Mouse (Mus musculus) adrenal gland, postnatal 14 days (tissue): ENCODE results near the gene Lipm. TPM values are rescaled to one million over a fixed set of nuclear protein-coding genes. Genes with fewer than 3 reads are reported as not detected.

ENCODE experiments used
- DNase-seq: peaks from one replicate; pipeline ENCODE4 v3.0.0; 2021; ENCODE audit warnings: mixed read lengths
- microRNA-seq, 2 experiments: library from miRNA; unstranded; fragments of <30 nt; microRNA quantifications; one replicate each; pipeline ENCODE4 v1.2.0; 2021
- total RNA-seq: library from RNA; stranded (reverse); gene quantifications from 2 replicates; pipeline ENCODE4 v1.2.3, GENCODE M21; 2021

Gene Lipm
- total RNA-seq, 1 experiment from 2014 or later = not detected

DNA sequence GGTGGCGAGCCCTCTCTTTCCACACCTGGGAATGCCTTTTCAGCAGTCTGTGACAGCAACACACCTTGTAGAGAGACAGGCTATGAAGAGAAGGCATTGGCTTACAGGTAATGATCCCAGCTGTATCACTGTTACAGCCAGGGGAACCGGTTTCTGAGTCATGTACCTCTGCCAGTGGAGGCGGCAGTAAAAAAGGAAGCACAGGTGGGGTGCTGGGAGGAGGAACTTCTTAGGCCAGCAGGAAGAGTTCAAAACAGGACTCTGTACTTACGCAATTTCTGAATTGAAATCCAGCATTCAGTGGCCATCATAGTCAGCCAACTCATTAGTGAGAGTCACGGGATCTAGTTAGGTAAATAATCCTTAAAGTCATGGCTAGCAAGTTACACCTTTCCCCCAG, 65.2 kb downstream of the Lipm start, which contains the start of gene Ankrd22:
Gene Ankrd22 (minus strand): TSS at position 163 of the 400 bp plus-strand sequence.
- no peak for DNase-seq

DNA sequence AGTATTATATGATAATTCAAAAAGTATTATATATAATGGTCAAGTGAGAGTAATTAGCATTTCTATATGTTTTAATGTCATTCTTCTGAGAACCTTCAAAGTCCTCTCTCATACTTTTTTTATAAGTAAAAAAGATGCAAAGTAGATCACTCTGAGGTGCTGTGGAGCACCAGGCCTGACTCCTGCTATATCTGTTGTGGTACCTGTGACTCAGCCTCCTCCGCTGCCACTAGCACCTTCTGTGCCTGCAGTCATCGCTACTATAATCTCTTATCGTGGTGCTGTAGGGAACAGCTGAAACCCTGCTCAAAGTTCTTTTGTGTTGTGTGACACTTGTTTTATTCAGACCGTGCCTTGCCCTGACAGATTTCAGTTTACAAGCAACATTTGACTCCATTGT, 65.7 kb downstream of the Lipm start:
- no peak for DNase-seq

DNA sequence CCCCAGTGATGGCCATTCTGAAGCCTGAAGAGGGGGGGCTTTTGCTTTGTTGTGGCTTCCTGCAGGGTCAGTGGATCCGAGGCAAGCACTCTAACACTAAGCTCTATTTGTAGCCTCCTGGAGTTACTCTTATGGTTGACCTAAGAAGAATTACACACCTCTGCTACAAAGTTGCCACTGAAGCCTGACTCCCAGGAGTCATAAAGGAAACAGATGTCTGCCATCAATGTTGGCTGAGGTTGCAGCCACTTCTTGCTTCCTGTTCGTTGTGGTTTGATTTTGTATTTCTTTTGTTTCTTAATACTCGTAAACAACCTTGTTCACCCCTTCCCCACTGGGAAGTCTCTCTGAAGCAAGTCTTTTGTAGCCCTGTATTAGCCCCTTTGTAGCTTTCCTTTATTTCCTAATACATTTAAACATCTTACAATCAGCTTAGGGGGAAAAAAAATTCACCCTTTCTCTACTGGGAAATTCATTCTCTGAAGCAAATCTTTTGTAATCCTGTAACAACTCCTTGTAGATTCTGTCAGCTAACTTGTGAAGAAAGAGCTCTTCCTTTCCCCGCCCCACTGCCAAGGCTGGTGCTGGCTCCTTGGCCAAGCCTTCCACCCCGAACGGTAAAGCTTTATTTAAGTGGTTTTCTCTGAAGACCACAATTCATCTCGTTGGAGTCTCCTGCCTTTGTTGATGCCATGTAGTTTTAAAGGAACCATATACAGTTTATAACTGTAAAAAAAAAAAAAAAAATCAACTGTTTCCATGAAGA, 67.3 kb downstream of the Lipm start:
- no peak for DNase-seq

DNA sequence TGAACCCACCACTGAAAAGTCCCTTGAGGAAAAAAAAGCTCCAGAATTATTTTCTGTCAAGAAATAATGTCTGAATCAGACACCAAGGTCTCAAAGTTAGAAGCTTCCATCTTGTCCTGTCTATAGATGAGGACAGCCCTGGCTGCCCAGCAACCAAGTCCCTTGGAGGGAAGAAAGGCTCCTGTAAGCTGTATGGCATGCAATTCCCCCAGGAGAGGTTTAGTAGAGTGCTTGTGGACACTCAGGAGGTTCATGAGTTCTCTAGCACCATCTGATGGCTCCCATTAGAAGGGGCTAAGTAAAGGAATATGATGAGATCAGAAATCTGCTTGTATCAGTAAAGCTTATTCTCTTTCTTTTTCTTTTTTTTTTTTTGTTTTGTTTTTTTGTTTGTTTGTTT, 68.4 kb downstream of the Lipm start:
- DNase-seq = no peak

DNA sequence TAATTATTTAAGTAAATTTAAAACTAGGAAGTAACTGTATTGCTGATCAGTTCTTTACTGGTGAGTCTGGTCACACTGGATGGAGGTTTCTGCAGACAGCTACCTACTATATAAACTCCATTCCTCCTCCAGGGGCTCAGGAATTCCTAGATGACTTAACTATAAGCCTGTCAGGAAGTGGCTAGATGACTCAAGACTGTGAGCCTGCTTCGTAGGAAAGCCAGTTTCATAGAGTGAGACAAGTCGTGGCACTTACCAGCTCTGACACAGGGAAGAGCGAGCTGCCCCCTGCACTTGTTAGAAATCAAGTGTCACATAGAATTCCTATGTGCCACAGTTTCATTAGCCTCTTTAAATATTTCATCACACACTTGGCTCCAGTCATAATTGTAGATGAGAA, 70.4 kb downstream of the Lipm start:
- no peak for DNase-seq

Small RNA genes within 50 kb of the gene (microRNA-seq; reads per million reads assigned to microRNA genes)
- gene Gm23334 = 0 reads per million in 2 experiments

Other genes starting within 250 kb of the Lipm start
- not detected in 2 replicates for gene Lipf, start 139.7 kb upstream of the Lipm start, total RNA-seq
- gene Lipk, start 92.6 kb upstream of the Lipm start, total RNA-seq = 0.26 and 0.34 TPM in 2 replicates
- 0.64 TPM in 1 of 2 replicates, not detected in the other for gene Lipn, start 33.6 kb upstream of the Lipm start, total RNA-seq
- gene Ankrd22, start 65.1 kb downstream of the Lipm start, total RNA-seq = 0.11 TPM in 1 of 2 replicates, not detected in the other
- 5.6 and 8.0 TPM in 2 replicates for gene Stambpl1, start 91.3 kb downstream of the Lipm start, total RNA-seq
- gene Acta2, start 154.7 kb downstream of the Lipm start, total RNA-seq = 36.5 and 95.6 TPM in 2 replicates
- gene Fas, start 189.7 kb downstream of the Lipm start, total RNA-seq = 11.3 and 12.2 TPM in 2 replicates